Mouse (Mus musculus): ENCODE results near the gene Gys1.

GRCm38 (mm10) chr7:45489578-45489977, 54.9 kb downstream of the Gys1 start:
- TF ChIP-seq TAL1 (IDR thresholded peaks at IDR 0.05; ENCODE audit: low read length) = peak; percentile 64; the same call in 2 of the 3 replicates
- no peak for TF ChIP-seq GATA1 (IDR thresholded peaks at IDR 0.05; ENCODE audit: low read length)

All from erythroblast, embryonic 14.5 days (primary cell).